Mouse (Mus musculus): ENCODE measurements around the gene Vars. TPM values are rescaled to one million over a fixed set of nuclear protein-coding genes. Genes with fewer than 3 reads are reported as not detected.

Vars gene
- 0.37 TPM for polyA plus RNA-seq (2014; fragmentation: Illumina TruSeq; extraction: RNeasy Lipid Tissue Mini Kit (QIAGEN cat#74804); ENCODE audit: low replicate concordance)

GRCm38 (mm10) chr17:35000717-35001451 is at the start of gene Vars:
Gene Vars (plus strand): TSS chr17:35000987.

DNA sequence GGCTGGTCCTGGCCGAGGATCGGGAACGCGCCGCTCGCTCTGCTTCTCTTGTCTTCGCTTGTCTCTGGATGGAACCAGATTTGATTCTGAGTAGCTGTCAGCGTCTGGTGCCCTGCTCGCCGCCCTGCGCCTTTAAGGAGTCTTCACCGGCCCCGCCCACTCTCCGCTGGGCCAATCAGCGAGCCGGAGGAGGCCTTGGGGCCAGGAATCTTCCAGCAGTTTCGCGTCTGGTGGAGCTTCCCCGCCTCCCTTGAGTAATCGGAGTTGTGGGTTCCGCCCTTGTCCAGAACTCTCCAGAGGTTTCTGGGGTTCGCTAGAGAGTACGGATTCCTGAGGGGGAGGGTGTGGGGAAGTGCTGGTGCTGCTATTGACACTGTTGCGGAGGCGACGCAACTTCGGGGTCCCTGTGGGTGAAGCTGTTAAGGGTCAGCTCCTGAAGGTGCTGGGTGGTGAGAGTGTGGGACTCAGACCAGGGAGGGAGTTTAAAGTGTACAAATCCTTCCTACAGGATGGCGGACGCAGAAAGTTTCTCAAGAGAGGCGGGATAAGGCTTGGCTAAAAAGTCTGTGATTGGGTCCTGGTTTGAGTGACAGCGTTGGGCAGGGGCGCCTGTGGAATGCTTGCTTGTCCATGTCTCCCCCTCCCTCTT is 41.5 kb upstream of the Vars start, which contains the start of gene Hspa1b:
Gene Hspa1b, minus strand, starts transcription at position 109 of the 649 bp plus-strand sequence.

DNA sequence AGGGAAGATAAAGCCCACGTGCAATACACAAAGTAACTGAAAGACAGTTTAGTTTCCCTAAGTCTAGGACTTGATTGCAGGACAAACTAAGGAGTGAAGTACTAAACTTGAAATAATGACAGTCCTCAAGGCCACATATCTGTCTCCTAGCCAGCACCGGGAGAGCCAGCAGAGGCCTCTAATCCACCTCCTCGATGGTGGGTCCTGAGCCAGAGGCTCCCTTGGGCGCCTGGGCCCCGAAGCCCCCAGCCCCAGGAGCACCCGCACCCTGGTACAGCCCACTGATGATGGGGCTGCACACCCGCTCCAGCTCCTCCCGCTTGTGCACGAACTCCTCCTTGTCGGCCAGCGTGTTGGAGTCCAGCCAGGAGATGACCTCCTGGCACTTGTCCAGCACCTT is 31.0 kb upstream of the Vars start, which contains the start of gene Gm20481:
Gene Gm20481, plus strand, starts transcription at position 91 of the 400 bp plus-strand sequence.

DNA sequence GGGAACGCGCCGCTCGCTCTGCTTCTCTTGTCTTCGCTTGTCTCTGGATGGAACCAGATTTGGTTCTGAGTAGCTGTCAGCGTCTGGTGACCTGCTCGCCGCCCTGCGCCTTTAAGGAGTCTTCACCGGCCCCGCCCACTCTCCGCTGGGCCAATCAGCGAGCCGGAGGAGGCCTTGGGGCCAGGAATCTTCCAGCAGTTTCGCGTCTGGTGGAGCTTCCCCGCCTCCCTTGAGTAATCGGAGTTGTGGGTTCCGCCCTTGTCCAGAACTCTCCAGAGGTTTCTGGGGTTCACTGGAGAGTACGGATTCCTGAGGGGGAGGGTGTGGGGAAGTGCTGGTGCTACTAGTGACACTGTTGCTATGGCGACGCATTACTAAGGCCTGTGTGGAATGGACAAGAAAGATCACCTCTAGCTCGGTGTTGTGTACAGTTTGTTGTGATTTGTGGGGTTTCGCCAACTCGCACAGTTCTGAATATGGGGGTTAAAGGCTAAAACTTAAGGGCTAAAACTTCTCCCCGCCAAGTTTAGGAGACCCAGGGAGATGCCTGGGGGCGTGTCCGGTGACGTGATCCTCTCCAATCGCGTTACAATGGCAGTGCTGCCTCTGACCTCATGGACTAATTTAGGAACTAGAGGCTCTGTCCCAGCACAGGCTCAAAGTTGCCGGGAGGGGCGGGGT is 28.6 kb upstream of the Vars start, which contains the start of the genes Hspa1a and Hspa1l:
Gene Hspa1a, minus strand, starts transcription at position 88 of the 681 bp plus-strand sequence.
Gene Hspa1l, plus strand, starts transcription at position 635 of the 681 bp plus-strand sequence.

DNA sequence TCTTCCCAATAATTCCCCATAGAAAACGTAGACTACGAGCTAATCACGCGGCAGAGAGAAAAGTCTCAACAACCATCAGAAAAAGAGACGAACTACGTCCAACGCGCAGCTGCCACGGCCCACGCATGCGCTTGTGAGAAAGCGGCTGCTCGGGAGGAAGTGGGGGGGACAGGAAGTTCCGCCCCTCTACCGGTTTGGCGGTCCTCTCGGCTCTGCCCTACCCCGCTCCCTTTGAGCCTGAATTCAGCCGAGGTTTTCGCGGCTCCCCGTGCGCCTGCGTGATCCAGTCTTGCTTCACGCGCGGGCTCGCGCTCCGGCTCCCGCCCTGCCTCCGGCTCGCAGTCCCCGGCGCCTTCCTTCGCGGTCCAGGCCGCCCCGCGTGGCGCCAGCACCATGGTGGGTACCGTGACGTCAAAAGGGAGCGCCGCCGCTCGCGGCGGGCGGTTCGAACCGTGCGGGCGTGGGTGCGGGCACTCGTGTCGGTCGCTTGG is 19.1 kb upstream of the Vars start, which contains the start of gene Lsm2:
Gene Lsm2, plus strand, starts transcription at position 173 of the 491 bp plus-strand sequence.

DNA sequence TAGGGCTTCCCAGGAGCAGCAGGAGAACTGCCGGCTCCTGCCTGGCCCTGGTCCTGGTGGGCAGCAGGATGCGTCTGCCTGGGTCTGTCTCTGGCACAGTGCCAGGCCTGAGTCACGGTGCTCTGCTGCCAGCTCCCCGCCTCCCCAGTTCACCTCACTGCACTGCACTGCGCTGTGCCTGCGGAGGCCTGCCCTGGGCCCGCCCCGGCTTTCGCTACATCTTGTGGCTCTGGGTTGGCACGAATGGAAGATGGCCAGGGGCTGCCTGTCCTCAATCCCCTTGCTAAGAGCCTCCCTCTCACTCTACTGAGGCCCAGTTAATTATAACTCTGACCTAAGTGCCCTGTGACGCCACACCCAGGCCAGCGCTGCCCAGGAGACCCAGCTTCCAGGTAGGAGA is 15.6 kb downstream of the Vars start, which contains the start of gene Vwa7:
Gene Vwa7, plus strand, starts transcription at position 204 of the 400 bp plus-strand sequence.

GRCm38 (mm10) chr17:35027277-35028068 is 26.7 kb downstream of the Vars start, which contains the start of gene Sapcd1:
Gene Sapcd1 (minus strand): TSS chr17:35028016.

DNA sequence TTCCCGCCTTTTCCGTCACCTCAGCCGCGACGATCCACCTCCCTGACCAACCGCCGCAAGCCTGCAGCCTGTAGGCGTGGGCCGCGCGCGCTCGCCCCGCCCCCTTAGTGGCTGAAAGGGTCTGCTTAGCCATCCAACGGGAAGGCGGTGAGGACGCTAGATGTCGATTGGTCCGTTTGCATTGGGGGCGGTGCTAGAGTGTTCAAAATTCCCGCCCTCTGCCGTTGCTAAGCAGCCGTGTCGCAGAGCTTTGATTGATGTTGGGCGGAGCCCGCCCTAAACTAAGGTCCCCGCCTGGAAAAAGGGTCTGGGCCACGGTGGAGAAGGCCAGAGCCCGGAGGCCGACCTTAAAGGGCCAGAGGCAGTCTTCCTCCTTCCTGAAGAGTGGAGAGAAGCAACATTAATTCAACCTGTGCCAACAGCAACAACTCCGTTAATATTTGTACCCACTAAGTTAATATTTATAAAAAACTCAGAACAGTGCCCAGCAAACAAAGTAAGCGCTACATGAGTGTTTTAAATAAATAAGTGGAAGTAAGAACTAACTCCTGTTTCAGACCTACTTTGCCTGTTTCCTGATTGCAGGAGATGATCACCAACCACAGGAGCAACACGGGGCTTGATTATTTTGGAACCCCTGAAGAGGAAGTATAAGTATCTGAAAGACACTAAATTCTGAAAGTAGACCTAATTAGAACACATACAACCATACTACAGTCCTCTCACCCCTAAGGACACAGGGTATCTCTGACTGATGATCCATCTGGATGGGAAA is 46.1 kb downstream of the Vars start, which contains the start of gene Msh5:
Gene Msh5, minus strand, starts transcription at position 65 of the 775 bp plus-strand sequence.

GRCm38 (mm10) chr17:35049561-35050016 is 48.8 kb downstream of the Vars start, which contains the start of gene Clic1:
Gene Clic1 (plus strand): TSS chr17:35049966.

GRCm38 (mm10) chr17:35058911-35059892 is 58.4 kb downstream of the Vars start, which contains the start of gene Ddah2:
Gene Ddah2 (plus strand): TSS chr17:35059035.

GRCm38 (mm10) chr17:35064951-35065947 is 64.5 kb downstream of the Vars start, which contains the start of gene Ly6g6c:
Gene Ly6g6c (plus strand): TSS chr17:35065388.

Other genes starting within 250 kb of the Vars start
- gene Cyp21a1, start 196.4 kb upstream of the Vars start, polyA plus RNA-seq (2014; fragmentation: Illumina TruSeq; extraction: RNeasy Lipid Tissue Mini Kit (QIAGEN cat#74804); ENCODE audit: low replicate concordance), result not detected
- 17.0 TPM for gene Stk19, start 164.0 kb upstream of the Vars start, polyA plus RNA-seq (2014; fragmentation: Illumina TruSeq; extraction: RNeasy Lipid Tissue Mini Kit (QIAGEN cat#74804); ENCODE audit: low replicate concordance)
- 1.6 TPM for gene Dxo, start 164.0 kb upstream of the Vars start, polyA plus RNA-seq (2014; fragmentation: Illumina TruSeq; extraction: RNeasy Lipid Tissue Mini Kit (QIAGEN cat#74804); ENCODE audit: low replicate concordance)
- gene Skiv2l, start 150.8 kb upstream of the Vars start, polyA plus RNA-seq (2014; fragmentation: Illumina TruSeq; extraction: RNeasy Lipid Tissue Mini Kit (QIAGEN cat#74804); ENCODE audit: low replicate concordance), result 4.8 TPM
- gene Nelfe, start 150.6 kb upstream of the Vars start, polyA plus RNA-seq (2014; fragmentation: Illumina TruSeq; extraction: RNeasy Lipid Tissue Mini Kit (QIAGEN cat#74804); ENCODE audit: low replicate concordance), result 0.41 TPM
- gene Cfb, start 138.5 kb upstream of the Vars start, polyA plus RNA-seq (2014; fragmentation: Illumina TruSeq; extraction: RNeasy Lipid Tissue Mini Kit (QIAGEN cat#74804); ENCODE audit: low replicate concordance), result 20.3 TPM
- 1.3 TPM for gene Zbtb12, start 121.5 kb upstream of the Vars start, polyA plus RNA-seq (2014; fragmentation: Illumina TruSeq; extraction: RNeasy Lipid Tissue Mini Kit (QIAGEN cat#74804); ENCODE audit: low replicate concordance)
- 2.4 TPM for gene Gm20547, start 118.9 kb upstream of the Vars start, polyA plus RNA-seq (2014; fragmentation: Illumina TruSeq; extraction: RNeasy Lipid Tissue Mini Kit (QIAGEN cat#74804); ENCODE audit: low replicate concordance)
- gene C2, start 102.7 kb upstream of the Vars start, polyA plus RNA-seq (2014; fragmentation: Illumina TruSeq; extraction: RNeasy Lipid Tissue Mini Kit (QIAGEN cat#74804); ENCODE audit: low replicate concordance), result not detected
- 5.3 TPM for gene Ehmt2, start 102.5 kb upstream of the Vars start, polyA plus RNA-seq (2014; fragmentation: Illumina TruSeq; extraction: RNeasy Lipid Tissue Mini Kit (QIAGEN cat#74804); ENCODE audit: low replicate concordance)
- 2.7 TPM for gene Slc44a4, start 86.5 kb upstream of the Vars start, polyA plus RNA-seq (2014; fragmentation: Illumina TruSeq; extraction: RNeasy Lipid Tissue Mini Kit (QIAGEN cat#74804); ENCODE audit: low replicate concordance)
- 3.6 TPM for gene Neu1, start 69.7 kb upstream of the Vars start, polyA plus RNA-seq (2014; fragmentation: Illumina TruSeq; extraction: RNeasy Lipid Tissue Mini Kit (QIAGEN cat#74804); ENCODE audit: low replicate concordance)
- 1.3 TPM for gene Hspa1b, start 41.7 kb upstream of the Vars start, polyA plus RNA-seq (2014; fragmentation: Illumina TruSeq; extraction: RNeasy Lipid Tissue Mini Kit (QIAGEN cat#74804); ENCODE audit: low replicate concordance)
- gene Gm20481, start 31.1 kb upstream of the Vars start, polyA plus RNA-seq (2014; fragmentation: Illumina TruSeq; extraction: RNeasy Lipid Tissue Mini Kit (QIAGEN cat#74804); ENCODE audit: low replicate concordance), result not detected
- 0.52 TPM for gene Hspa1a, start 28.8 kb upstream of the Vars start, polyA plus RNA-seq (2014; fragmentation: Illumina TruSeq; extraction: RNeasy Lipid Tissue Mini Kit (QIAGEN cat#74804); ENCODE audit: low replicate concordance)
- gene Hspa1l, start 28.3 kb upstream of the Vars start, polyA plus RNA-seq (2014; fragmentation: Illumina TruSeq; extraction: RNeasy Lipid Tissue Mini Kit (QIAGEN cat#74804); ENCODE audit: low replicate concordance), result not detected
- gene Lsm2, start 19.1 kb upstream of the Vars start, polyA plus RNA-seq (2014; fragmentation: Illumina TruSeq; extraction: RNeasy Lipid Tissue Mini Kit (QIAGEN cat#74804); ENCODE audit: low replicate concordance), result 12.4 TPM
- gene Vwa7, start 15.6 kb downstream of the Vars start, polyA plus RNA-seq (2014; fragmentation: Illumina TruSeq; extraction: RNeasy Lipid Tissue Mini Kit (QIAGEN cat#74804); ENCODE audit: low replicate concordance), result 0.11 TPM
- gene Sapcd1, start 27.0 kb downstream of the Vars start, polyA plus RNA-seq (2014; fragmentation: Illumina TruSeq; extraction: RNeasy Lipid Tissue Mini Kit (QIAGEN cat#74804); ENCODE audit: low replicate concordance), result not detected
- 0.93 TPM for gene Msh5, start 45.8 kb downstream of the Vars start, polyA plus RNA-seq (2014; fragmentation: Illumina TruSeq; extraction: RNeasy Lipid Tissue Mini Kit (QIAGEN cat#74804); ENCODE audit: low replicate concordance)
- 31.3 TPM for gene Clic1, start 49.0 kb downstream of the Vars start, polyA plus RNA-seq (2014; fragmentation: Illumina TruSeq; extraction: RNeasy Lipid Tissue Mini Kit (QIAGEN cat#74804); ENCODE audit: low replicate concordance)
- gene Ddah2, start 58.0 kb downstream of the Vars start, polyA plus RNA-seq (2014; fragmentation: Illumina TruSeq; extraction: RNeasy Lipid Tissue Mini Kit (QIAGEN cat#74804); ENCODE audit: low replicate concordance), result not detected
- not detected for gene Ly6g6c, start 64.4 kb downstream of the Vars start, polyA plus RNA-seq (2014; fragmentation: Illumina TruSeq; extraction: RNeasy Lipid Tissue Mini Kit (QIAGEN cat#74804); ENCODE audit: low replicate concordance)
- gene Mpig6b, start 65.2 kb downstream of the Vars start, polyA plus RNA-seq (2014; fragmentation: Illumina TruSeq; extraction: RNeasy Lipid Tissue Mini Kit (QIAGEN cat#74804); ENCODE audit: low replicate concordance), result 0.59 TPM
- gene Ly6g6e, start 75.9 kb downstream of the Vars start, polyA plus RNA-seq (2014; fragmentation: Illumina TruSeq; extraction: RNeasy Lipid Tissue Mini Kit (QIAGEN cat#74804); ENCODE audit: low replicate concordance), result not detected
- not detected for gene Ly6g6d, start 77.1 kb downstream of the Vars start, polyA plus RNA-seq (2014; fragmentation: Illumina TruSeq; extraction: RNeasy Lipid Tissue Mini Kit (QIAGEN cat#74804); ENCODE audit: low replicate concordance)
- gene Ly6g6f, start 84.6 kb downstream of the Vars start, polyA plus RNA-seq (2014; fragmentation: Illumina TruSeq; extraction: RNeasy Lipid Tissue Mini Kit (QIAGEN cat#74804); ENCODE audit: low replicate concordance), result not detected
- gene Abhd16a, start 88.3 kb downstream of the Vars start, polyA plus RNA-seq (2014; fragmentation: Illumina TruSeq; extraction: RNeasy Lipid Tissue Mini Kit (QIAGEN cat#74804); ENCODE audit: low replicate concordance), result 3.7 TPM
- gene Ly6g5c, start 107.3 kb downstream of the Vars start, polyA plus RNA-seq (2014; fragmentation: Illumina TruSeq; extraction: RNeasy Lipid Tissue Mini Kit (QIAGEN cat#74804); ENCODE audit: low replicate concordance), result not detected
- gene Ly6g5b, start 114.4 kb downstream of the Vars start, polyA plus RNA-seq (2014; fragmentation: Illumina TruSeq; extraction: RNeasy Lipid Tissue Mini Kit (QIAGEN cat#74804); ENCODE audit: low replicate concordance), result not detected
- gene Gpank1, start 120.5 kb downstream of the Vars start, polyA plus RNA-seq (2014; fragmentation: Illumina TruSeq; extraction: RNeasy Lipid Tissue Mini Kit (QIAGEN cat#74804); ENCODE audit: low replicate concordance), result 2.3 TPM
- 112 TPM for gene Csnk2b, start 121.1 kb downstream of the Vars start, polyA plus RNA-seq (2014; fragmentation: Illumina TruSeq; extraction: RNeasy Lipid Tissue Mini Kit (QIAGEN cat#74804); ENCODE audit: low replicate concordance)
- gene D17H6S53E, start 125.4 kb downstream of the Vars start, polyA plus RNA-seq (2014; fragmentation: Illumina TruSeq; extraction: RNeasy Lipid Tissue Mini Kit (QIAGEN cat#74804); ENCODE audit: low replicate concordance), result 1.7 TPM
- gene Apom, start 131.1 kb downstream of the Vars start, polyA plus RNA-seq (2014; fragmentation: Illumina TruSeq; extraction: RNeasy Lipid Tissue Mini Kit (QIAGEN cat#74804); ENCODE audit: low replicate concordance), result not detected
- gene Bag6, start 134.2 kb downstream of the Vars start, polyA plus RNA-seq (2014; fragmentation: Illumina TruSeq; extraction: RNeasy Lipid Tissue Mini Kit (QIAGEN cat#74804); ENCODE audit: low replicate concordance), result 9.2 TPM
- 7.5 TPM for gene Prrc2a, start 163.9 kb downstream of the Vars start, polyA plus RNA-seq (2014; fragmentation: Illumina TruSeq; extraction: RNeasy Lipid Tissue Mini Kit (QIAGEN cat#74804); ENCODE audit: low replicate concordance)
- 8.4 TPM for gene Aif1, start 175.1 kb downstream of the Vars start, polyA plus RNA-seq (2014; fragmentation: Illumina TruSeq; extraction: RNeasy Lipid Tissue Mini Kit (QIAGEN cat#74804); ENCODE audit: low replicate concordance)
- not detected for gene Lst1, start 187.5 kb downstream of the Vars start, polyA plus RNA-seq (2014; fragmentation: Illumina TruSeq; extraction: RNeasy Lipid Tissue Mini Kit (QIAGEN cat#74804); ENCODE audit: low replicate concordance)
- not detected for gene Ltb, start 193.5 kb downstream of the Vars start, polyA plus RNA-seq (2014; fragmentation: Illumina TruSeq; extraction: RNeasy Lipid Tissue Mini Kit (QIAGEN cat#74804); ENCODE audit: low replicate concordance)
- not detected for gene Tnf, start 201.0 kb downstream of the Vars start, polyA plus RNA-seq (2014; fragmentation: Illumina TruSeq; extraction: RNeasy Lipid Tissue Mini Kit (QIAGEN cat#74804); ENCODE audit: low replicate concordance)
- gene Lta, start 204.4 kb downstream of the Vars start, polyA plus RNA-seq (2014; fragmentation: Illumina TruSeq; extraction: RNeasy Lipid Tissue Mini Kit (QIAGEN cat#74804); ENCODE audit: low replicate concordance), result not detected
- gene Gm16181, start 219.8 kb downstream of the Vars start, polyA plus RNA-seq (2014; fragmentation: Illumina TruSeq; extraction: RNeasy Lipid Tissue Mini Kit (QIAGEN cat#74804); ENCODE audit: low replicate concordance), result not detected
- 1.9 TPM for gene Atp6v1g2, start 232.7 kb downstream of the Vars start, polyA plus RNA-seq (2014; fragmentation: Illumina TruSeq; extraction: RNeasy Lipid Tissue Mini Kit (QIAGEN cat#74804); ENCODE audit: low replicate concordance)
- gene Nfkbil1, start 234.8 kb downstream of the Vars start, polyA plus RNA-seq (2014; fragmentation: Illumina TruSeq; extraction: RNeasy Lipid Tissue Mini Kit (QIAGEN cat#74804); ENCODE audit: low replicate concordance), result not detected
- 4.0 TPM for gene Ddx39b, start 240.8 kb downstream of the Vars start, polyA plus RNA-seq (2014; fragmentation: Illumina TruSeq; extraction: RNeasy Lipid Tissue Mini Kit (QIAGEN cat#74804); ENCODE audit: low replicate concordance)